Mouse (Mus musculus): ENCODE results near the gene Sprr1a.
"Not testable (repeated sequence)": the region's sequence is repeated elsewhere in the genome, so short reads cannot be mapped to it uniquely, and the experiment has no call there.

Sprr1a gene

GRCm38 (mm10) chr3:92485863-92486262 lies at the start of gene Sprr1a:
Sprr1a (minus strand) TSS chr3:92485895.
- no peak for DNase-seq (ENCODE audit: low spot score)

- no peak for DNase-seq (ENCODE audit: low spot score)
Observed at GRCm38 (mm10) chr3:92534411-92534810, 48.7 kb upstream of the Sprr1a start, which contains the start of gene 2310046K23Rik. 2310046K23Rik (minus strand) TSS chr3:92534511.

GRCm38 (mm10) chr3:92512325-92512724 lies 26.6 kb upstream of the Sprr1a start:
- no peak for DNase-seq (ENCODE audit: low spot score)

GRCm38 (mm10) chr3:92510786-92511185 lies 25.1 kb upstream of the Sprr1a start:
- DNase-seq (ENCODE audit: low spot score), result peak; percentile 57

- no peak for DNase-seq (ENCODE audit: low spot score)
Observed at GRCm38 (mm10) chr3:92508185-92508584, 22.5 kb upstream of the Sprr1a start.

- no peak for DNase-seq (ENCODE audit: low spot score)
Observed at GRCm38 (mm10) chr3:92503528-92503927, 17.8 kb upstream of the Sprr1a start.

GRCm38 (mm10) chr3:92500393-92500792 lies 14.7 kb upstream of the Sprr1a start, which contains the start of gene Sprr4:
Sprr4 (minus strand) TSS chr3:92500493.
- DNase-seq (ENCODE audit: low spot score), result no peak

GRCm38 (mm10) chr3:92490262-92490661 lies 4.6 kb upstream of the Sprr1a start:
- not testable (repeated sequence) for DNase-seq (ENCODE audit: low spot score)

- no peak for DNase-seq (ENCODE audit: low spot score)
Observed at GRCm38 (mm10) chr3:92486307-92486706, 612 bp upstream of the Sprr1a start.

- not testable (repeated sequence) for DNase-seq (ENCODE audit: low spot score)
Observed at GRCm38 (mm10) chr3:92481249-92481648, 4.4 kb downstream of the Sprr1a start.

- no peak for DNase-seq (ENCODE audit: low spot score)
Observed at GRCm38 (mm10) chr3:92470111-92470510, 15.6 kb downstream of the Sprr1a start.

- no peak for DNase-seq (ENCODE audit: low spot score)
Observed at GRCm38 (mm10) chr3:92467424-92467823, 18.3 kb downstream of the Sprr1a start.

- DNase-seq (ENCODE audit: low spot score), result no peak
Observed at GRCm38 (mm10) chr3:92466576-92466975, 19.1 kb downstream of the Sprr1a start.

- DNase-seq (ENCODE audit: low spot score), result no peak
Observed at GRCm38 (mm10) chr3:92458620-92459019, 27.1 kb downstream of the Sprr1a start, which contains the start of gene Sprr3. Sprr3 (minus strand) TSS chr3:92458720.

- no peak for DNase-seq (ENCODE audit: low spot score)
Observed at GRCm38 (mm10) chr3:92455151-92455550, 30.5 kb downstream of the Sprr1a start.

GRCm38 (mm10) chr3:92440177-92440576 lies 45.5 kb downstream of the Sprr1a start:
- no peak for DNase-seq (ENCODE audit: low spot score)

- no peak for DNase-seq (ENCODE audit: low spot score)
Observed at GRCm38 (mm10) chr3:92438689-92439088, 47.0 kb downstream of the Sprr1a start, which contains the start of gene Sprr1b. Sprr1b (minus strand) TSS chr3:92438789.

Data from testis, postnatal 10 days (tissue).